Mouse (Mus musculus) CD8-positive naive resting alpha-beta T cell, adult 2 months (primary cell): ENCODE data around the gene Gm28047.
"Not testable (repeated sequence)": the region's sequence is repeated elsewhere in the genome, so short reads cannot be mapped to it uniquely, and the experiment has no call there.

Experiments used
- DNase-seq, 2 experiments: peaks; one replicate each; pipeline ENCODE4 v3.0.0; 2022; ENCODE audit warnings: low read depth in 2 of 2, low spot score in 2 of 2

Gm28047 gene

DNA sequence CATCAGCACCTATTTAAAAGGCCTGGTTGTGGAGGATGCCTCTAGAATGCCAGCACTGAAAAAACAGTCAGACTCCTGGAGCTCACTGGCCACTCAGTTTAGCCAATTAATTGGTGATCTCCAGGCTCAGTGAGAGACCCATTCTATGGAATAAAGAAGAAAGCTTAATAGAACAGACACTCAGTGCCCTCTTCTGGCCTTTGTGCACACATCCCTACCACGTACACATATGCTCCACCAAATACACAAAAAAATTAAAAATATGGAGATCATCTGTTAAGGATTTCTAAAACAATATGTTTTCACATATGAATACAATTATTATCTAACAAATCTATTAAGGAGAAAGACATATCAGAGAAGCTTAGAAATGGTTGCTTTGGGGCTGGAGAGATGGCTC lies 4.1 kb downstream of the Gm28047 start:
- DNase-seq: no peak

GRCm38 (mm10) chr15:102619486-102619885 lies 5.4 kb downstream of the Gm28047 start:
- DNase-seq: no peak

- DNase-seq: no peak
Observed at GRCm38 (mm10) chr15:102617654-102618053, 7.2 kb downstream of the Gm28047 start.

DNA sequence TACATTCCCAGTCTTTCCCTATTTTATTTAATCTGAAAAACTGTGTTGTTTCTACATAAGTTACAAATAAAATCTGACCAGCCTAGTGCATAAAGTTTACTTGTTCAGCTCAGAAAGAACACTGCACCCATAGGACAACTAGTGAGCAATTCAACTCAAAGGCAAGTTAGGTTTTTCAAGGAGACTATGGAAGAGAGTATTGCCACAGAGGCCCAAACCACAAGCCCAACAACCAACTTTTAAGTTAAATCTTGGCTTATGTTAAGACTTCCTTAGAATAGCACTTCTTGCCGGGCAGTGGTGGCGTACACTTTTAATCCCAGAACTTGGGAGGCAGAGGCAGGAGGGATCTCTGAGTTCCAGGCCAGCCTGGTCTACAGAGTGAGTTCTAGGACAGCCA lies 8.7 kb downstream of the Gm28047 start:
- no peak for DNase-seq

- DNase-seq: no peak
Observed at GRCm38 (mm10) chr15:102614224-102614623, 10.6 kb downstream of the Gm28047 start.

DNA sequence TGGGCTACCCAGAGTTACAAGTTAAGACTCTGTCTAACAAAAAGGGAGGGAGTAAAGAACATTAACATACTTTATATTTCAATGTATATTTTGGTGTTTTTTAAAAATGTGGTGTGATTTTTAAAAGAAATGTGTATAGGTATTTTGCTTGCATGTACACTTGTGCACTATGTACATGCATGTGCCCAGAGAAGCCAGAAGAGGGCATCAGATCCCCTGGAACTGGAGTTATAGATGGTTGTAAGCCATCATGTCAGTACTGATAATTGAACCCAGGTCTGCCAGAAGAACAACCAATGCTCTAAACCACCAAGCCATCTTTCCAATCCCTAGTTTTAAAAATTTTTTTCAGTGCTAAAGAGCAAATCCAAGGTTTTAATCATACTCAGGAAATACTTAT lies 11.9 kb downstream of the Gm28047 start:
- DNase-seq: no peak

DNA sequence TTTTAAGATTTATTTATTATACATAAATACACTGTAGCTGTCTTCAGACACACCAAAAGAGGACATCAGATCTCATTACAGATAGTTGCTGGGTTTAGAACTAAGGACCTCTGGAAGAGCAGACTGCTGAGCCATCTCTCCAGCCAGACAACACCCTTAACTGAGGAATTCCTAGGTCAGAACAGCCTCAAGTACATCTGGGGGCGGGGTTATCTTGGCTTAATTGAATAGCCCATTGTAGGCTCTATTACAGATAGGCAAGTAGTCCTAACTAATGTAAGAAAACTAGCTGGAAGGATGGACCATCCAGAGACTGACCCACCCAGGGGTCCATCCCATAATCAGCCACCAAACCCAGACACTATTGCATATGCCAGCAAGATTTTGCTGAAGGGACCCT lies 16.3 kb downstream of the Gm28047 start:
- DNase-seq: not testable (repeated sequence)

- no peak for DNase-seq
Observed at GRCm38 (mm10) chr15:102593996-102594656, 30.7 kb downstream of the Gm28047 start.

DNA sequence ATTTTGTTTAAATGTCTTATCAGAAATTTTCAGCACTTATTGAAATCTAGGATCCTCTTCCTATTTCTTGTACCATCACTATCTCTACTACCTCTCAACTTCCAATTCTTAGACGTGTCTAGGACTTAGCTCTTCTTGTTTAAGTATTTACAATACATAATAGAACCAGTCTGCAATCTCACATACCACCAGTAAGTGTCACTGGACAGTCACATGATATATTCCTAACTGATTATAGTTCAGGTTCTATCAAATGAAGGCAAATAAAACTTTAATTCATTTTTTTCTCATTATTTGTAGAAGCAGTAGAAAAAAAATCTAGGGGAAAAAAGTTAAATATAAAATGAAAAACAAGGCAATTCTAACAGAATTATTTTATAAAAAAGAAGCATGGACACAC lies 32.2 kb downstream of the Gm28047 start:
- DNase-seq: no peak

- no peak for DNase-seq
Observed at GRCm38 (mm10) chr15:102590567-102590966, 34.3 kb downstream of the Gm28047 start.

DNA sequence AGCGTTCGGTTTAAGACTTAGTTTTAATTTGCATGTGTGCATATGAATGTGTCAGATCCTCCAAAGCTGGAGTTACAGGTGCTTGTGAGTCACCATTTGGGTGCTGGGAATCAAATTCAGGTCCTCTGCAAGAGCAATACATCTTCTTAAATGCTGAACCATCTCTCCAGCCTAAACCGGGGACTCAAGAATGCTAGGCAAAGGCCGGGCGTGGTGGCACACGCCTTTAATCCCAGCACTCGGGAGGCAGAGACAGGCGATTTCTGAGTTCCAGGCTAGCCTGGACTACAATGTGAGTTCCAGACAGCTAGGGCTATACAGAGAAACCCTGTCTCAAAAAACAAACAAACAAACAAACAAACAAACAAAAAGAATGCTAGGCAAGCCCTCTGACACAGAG lies 35.0 kb downstream of the Gm28047 start:
- DNase-seq: no peak

DNA sequence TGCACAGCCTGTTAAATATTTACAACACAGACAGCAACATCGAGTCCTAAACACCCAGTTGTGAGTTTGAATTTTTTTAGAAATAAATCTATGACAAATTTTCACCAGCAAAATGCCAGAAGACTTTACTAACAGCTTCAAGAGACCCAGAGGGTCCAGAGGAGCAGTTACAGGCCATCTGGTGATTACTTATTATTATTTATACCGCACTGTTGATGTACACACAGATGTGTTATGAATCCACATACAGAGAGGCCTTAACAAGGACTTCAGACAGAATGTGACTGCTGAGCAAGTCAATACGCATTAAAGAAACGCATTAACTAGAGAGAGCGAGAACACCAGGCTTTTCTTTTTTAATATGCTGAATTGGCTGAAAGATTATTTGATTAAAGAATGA lies 39.4 kb downstream of the Gm28047 start:
- no peak for DNase-seq

DNA sequence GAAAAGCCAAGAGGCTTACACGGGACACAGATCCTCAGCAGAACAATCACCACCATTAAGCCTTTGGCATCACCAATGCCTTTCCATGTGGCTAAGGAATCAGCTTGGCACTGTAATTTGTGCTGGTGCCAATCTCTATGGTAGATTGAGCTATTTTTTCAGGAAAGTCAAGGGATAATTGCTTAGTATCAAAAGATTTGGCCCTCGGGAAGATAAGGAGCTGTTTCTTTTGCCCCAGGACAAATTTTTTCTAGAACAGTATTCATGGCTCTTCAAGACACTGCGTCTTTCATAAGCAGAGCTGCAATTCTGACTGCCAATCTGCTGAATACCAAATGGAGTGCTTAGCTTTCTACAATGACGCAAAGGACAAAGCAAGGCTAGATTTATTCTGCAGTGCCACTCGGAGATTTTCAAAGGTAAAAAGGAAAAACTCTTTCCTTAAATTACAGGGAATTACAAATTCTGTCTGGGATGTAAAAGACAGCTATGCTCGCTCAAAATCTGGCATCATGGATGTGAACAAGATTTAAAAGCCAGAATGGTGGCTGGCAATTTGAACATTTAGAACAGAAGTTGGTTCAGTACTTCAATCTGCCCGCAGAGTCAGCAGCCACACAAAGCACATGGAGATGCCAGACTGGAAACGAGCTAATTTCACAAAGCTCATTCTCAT lies 41.0 kb downstream of the Gm28047 start:
- no peak for DNase-seq

- DNase-seq: no peak
Observed at GRCm38 (mm10) chr15:102581205-102581604, 43.7 kb downstream of the Gm28047 start.

GRCm38 (mm10) chr15:102578351-102578750 lies 46.5 kb downstream of the Gm28047 start:
- DNase-seq: no peak

- DNase-seq: no peak
Observed at GRCm38 (mm10) chr15:102576972-102577371, 47.9 kb downstream of the Gm28047 start.

DNA sequence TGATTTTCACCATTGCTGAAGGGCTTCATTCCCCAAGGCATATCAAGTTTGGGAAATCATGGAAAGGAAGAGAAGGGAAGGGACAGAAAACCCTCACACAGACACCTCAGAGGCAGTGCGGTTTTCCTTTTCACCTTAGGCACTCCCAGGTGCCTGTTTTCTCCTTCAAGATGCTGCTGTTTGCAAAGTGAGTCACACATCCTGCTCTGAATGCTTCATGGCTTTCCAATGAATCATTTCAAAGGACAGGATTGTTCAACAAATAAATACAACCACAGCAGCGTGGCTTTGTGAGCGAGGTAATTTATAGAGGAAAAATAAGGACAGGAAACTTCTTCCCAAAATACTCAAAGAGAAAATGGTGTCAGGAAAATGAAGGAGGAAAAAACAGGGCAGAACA lies 52.8 kb downstream of the Gm28047 start:
- DNase-seq: no peak

DNA sequence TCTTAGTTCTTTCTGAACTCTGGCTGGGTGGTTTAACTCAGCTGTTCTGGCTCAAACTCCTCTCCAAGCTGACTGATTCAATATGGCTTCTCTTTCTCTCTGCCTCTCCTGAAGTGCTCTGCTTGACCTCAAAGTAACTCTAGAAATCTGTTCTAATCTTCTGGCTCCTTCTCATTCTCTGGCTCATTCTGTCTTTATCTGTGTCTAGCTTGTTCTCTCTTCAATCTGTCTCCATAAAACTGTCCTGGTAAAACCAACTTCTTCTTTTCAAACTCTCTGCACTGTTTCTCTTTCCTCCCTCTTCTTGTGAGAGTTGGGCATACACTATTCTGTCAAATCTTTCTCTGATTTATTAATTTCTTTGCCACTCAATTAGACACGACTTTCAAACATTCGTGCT lies 57.0 kb downstream of the Gm28047 start:
- no peak for DNase-seq

GRCm38 (mm10) chr15:102563681-102564080 lies 61.2 kb downstream of the Gm28047 start:
- DNase-seq: no peak

- DNase-seq: no peak
Observed at GRCm38 (mm10) chr15:102563061-102563460, 61.8 kb downstream of the Gm28047 start.

DNA sequence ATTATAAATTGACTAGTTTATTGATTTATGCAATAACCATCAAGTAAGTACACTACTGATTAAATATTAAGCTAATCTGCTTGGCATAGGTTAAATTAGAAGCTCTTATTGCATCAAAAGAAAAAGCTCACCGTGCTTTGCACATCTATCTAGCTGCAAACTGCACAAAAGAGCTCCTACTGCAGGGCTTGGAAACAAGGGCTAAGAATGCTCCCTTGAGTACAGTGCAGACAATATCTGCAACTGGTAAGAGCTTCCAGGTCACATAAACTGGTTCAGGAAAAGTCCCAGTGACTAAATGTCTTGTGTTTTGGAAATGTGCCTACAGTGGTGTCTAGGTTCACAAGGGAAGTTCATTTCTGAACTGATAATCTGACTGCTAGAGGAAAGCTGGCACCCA lies 62.4 kb downstream of the Gm28047 start:
- no peak for DNase-seq

DNA sequence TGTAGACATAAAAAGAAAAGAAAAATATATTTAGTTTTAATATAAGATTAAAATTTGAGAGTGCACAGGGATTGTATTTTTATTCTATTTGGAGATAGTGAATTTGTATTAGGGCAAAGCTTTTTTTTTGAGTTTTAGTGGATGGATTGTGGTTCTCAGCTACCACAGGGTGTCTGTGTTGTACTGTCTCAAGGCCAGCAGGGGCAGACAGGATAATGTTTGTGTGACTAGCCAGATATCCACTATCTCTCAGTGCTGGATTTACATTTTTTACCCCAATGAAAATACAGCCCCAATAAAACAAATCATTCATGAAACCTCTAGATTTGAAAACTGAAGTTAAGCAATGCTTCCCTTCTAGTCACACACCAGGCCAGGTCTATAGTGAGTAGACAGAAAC lies 67.3 kb downstream of the Gm28047 start:
- DNase-seq: no peak

GRCm38 (mm10) chr15:102555581-102555980 lies 69.3 kb downstream of the Gm28047 start:
- no peak for DNase-seq
